Mouse (Mus musculus): ENCODE measurements at regions not wholly inside any gene's neighbourhood (a gene's known extent, or its start where the extent isn't known, plus 50 kb on each side); places are given as distances from the start of the nearest gene placed in this dataset.

GRCm38 (mm10) chr17:45953523-45953922, 78.6 kb downstream of the Vegfa start:
- dilution Hi-C loops (cut with MboI; ENCODE audit: extremely low pct_ligation_motif_present, extremely low pct_unique_long_range_greater_than_20kb, low sequenced_read_pairs): no loop called here
- Histone ChIP-seq H3K9me3 (replicated peaks; ENCODE audit: low read length) (peaks cover 36% of the 10 kb centered on the region), H3K79me2 (replicated peaks; ENCODE audit: control insufficient read depth, extremely low read depth, insufficient read depth, poor library complexity, severe bottlenecking) (no peaks in the 10 kb centered on the region), H3K27ac (ENCODE audit: insufficient read depth, low read depth) (no peak overlapping the region), H3K4me3 (replicated peaks in 1 of 3; ENCODE audit: low read depth in 2 of 3, low read length in 2 of 3, poor library complexity in 1 of 3) (no peak overlapping the region), H3K36me3 (replicated peaks in 1 of 2; ENCODE audit: control insufficient read depth in 1 of 2, insufficient read depth in 1 of 2, low read length in 1 of 2) (no peaks in the 10 kb centered on the region), H3K9ac (ENCODE audit: insufficient read depth, low read depth) (no peak overlapping the region), H3K4me2 (ENCODE audit: insufficient read depth, low read depth, poor library complexity, severe bottlenecking) (no peak overlapping the region), H3K27me3 (replicated peaks) (peaks cover 82% of the 10 kb centered on the region), H3K4me1 (ENCODE audit: control insufficient read depth in 1 of 2, insufficient read depth in 2 of 2) (peaks cover 4 to 11% of the 10 kb centered on the region in 2 experiments; a peak in 3 of 4 replicates)
- TF ChIP-seq POLR2AphosphoS2 (IDR thresholded peaks at IDR 0.05; ENCODE audit: low read depth, low read length) (no peak), E2F4 (IDR thresholded peaks at IDR 0.05; ENCODE audit: insufficient replicate concordance, low read depth, low read length) (no peak), CHD2 (IDR thresholded peaks at IDR 0.05; ENCODE audit: low read length) (peak; percentile 73), SIN3A (IDR thresholded peaks at IDR 0.05; ENCODE audit: low read length) (no peak), NRF1 (IDR thresholded peaks at IDR 0.05; ENCODE audit: low read depth, low read length) (no peak), RAD21 (IDR thresholded peaks at IDR 0.05; ENCODE audit: low read depth, low read length) (no peak), ELF1 (IDR thresholded peaks at IDR 0.05; ENCODE audit: low read depth, low read length) (peak; percentile 18; the same call in 1 of the 2 replicates), TCF12 (IDR thresholded peaks at IDR 0.05; ENCODE audit: low read depth, low read length) (peak; percentile 66; the same call in 1 of the 2 replicates), UBTF (IDR thresholded peaks at IDR 0.05; ENCODE audit: low read depth, low read length) (no peak), MXI1 (IDR thresholded peaks at IDR 0.05; ENCODE audit: low read depth, low read length) (no peak), TBP (conservative IDR thresholded peaks at IDR 0.05; ENCODE audit: low read depth, low read length) (no peak), MAZ (IDR thresholded peaks at IDR 0.05; ENCODE audit: low read depth, low read length) (no peak), IRF4 (IDR thresholded peaks at IDR 0.05; ENCODE audit: low read depth, low read length) (peak; percentile 100), ETS1 (conservative IDR thresholded peaks at IDR 0.05; ENCODE audit: low read depth, low read length) (peak; percentile 57), MAX (IDR thresholded peaks at IDR 0.05; ENCODE audit: low read length) (0 out of 2 replicates have a peak, but pooled peaks have one; percentile 45), JUND (conservative IDR thresholded peaks at IDR 0.05; ENCODE audit: low read depth, low read length) (peak; percentile 95), MYC (IDR thresholded peaks at IDR 0.05; ENCODE audit: low read depth, low read length) (peak; percentile 62; the same call in 1 of the 2 replicates), EP300 (IDR thresholded peaks at IDR 0.05; ENCODE audit: low read length) (peak; percentile 100), ZNF384 (IDR thresholded peaks at IDR 0.05; ENCODE audit: low read depth, low read length) (peak; percentile 61; the same call in 1 of the 2 replicates), NELFE (IDR thresholded peaks at IDR 0.05; ENCODE audit: low read depth, low read length) (no peak), MEF2A (IDR thresholded peaks at IDR 0.05; ENCODE audit: borderline replicate concordance, low read depth, low read length) (peak; percentile 82; the same call in 1 of the 2 replicates), CHD1 (IDR thresholded peaks at IDR 0.05; ENCODE audit: low read depth, low read length) (no peak), SMC3 (IDR thresholded peaks at IDR 0.05; ENCODE audit: low read depth, low read length) (no peak; the same call in 1 of the 2 replicates), RCOR1 (conservative IDR thresholded peaks at IDR 0.05; ENCODE audit: low read depth, low read length) (peak; percentile 99), MAFK (IDR thresholded peaks at IDR 0.05; ENCODE audit: insufficient replicate concordance, low read length) (peak; percentile 87), JUN (IDR thresholded peaks at IDR 0.05; ENCODE audit: insufficient read depth, low read depth, low read length) (peak; percentile 89), BHLHE40 (IDR thresholded peaks at IDR 0.05; ENCODE audit: low read depth, low read length) (peak; percentile 87)
- DNase-seq (ENCODE audit: extremely low read depth): peak; percentile 75
- in situ Hi-C loops (cut with MboI; ENCODE audit: low pct_ligation_motif_present, low pct_unique_long_range_greater_than_20kb, low sequenced_read_pairs): no loop called here

Measured in CH12.LX (cell line).